Mouse (Mus musculus) liver, embryonic 11.5 days (tissue): ENCODE measurements around the gene Caps2. TPM values are rescaled to one million over a fixed set of nuclear protein-coding genes. Genes with fewer than 3 reads are reported as not detected.
"Not testable (repeated sequence)": the region's sequence is repeated elsewhere in the genome, so short reads cannot be mapped to it uniquely, and the experiment has no call there.

ENCODE experiments used
- ATAC-seq: fragments of 200-750 bp; cut with Nextera tagmentation; replicated peaks from 2 replicates; pipeline ENCODE4 v1.8.0; 2017; ENCODE audit warnings: moderate number of reproducible peaks, mild to moderate bottlenecking, moderate TSS enrichment, moderate library complexity; ENCODE audit not compliant: low FRiP score
- DNase-seq: peaks from one replicate; pipeline ENCODE4 v3.0.0-alpha.2; 2017; ENCODE audit warnings: low spot score
- H3K27ac ChIP-seq: fragments of 300-500 bp; sonication (generic); 2 replicates; pipeline ENCODE4 v1.5.1; 2014; ENCODE audit warnings: mild to moderate bottlenecking, low read depth, low read length, control low read depth
- H3K27me3 ChIP-seq: fragments of 300-500 bp; sonication (generic); replicated peaks from 2 replicates; pipeline ENCODE4 v1.6.1; 2014; ENCODE audit warnings: low read length, mixed read lengths; ENCODE audit not compliant: control insufficient read depth, insufficient read depth
- H3K36me3 ChIP-seq: fragments of 300-500 bp; sonication (generic); 2 replicates; pipeline ENCODE4 v1.6.1; 2014; ENCODE audit warnings: mild to moderate bottlenecking, low read length, moderate library complexity, mixed read lengths; ENCODE audit not compliant: control insufficient read depth, insufficient read depth
- H3K4me1 ChIP-seq: fragments of 300-500 bp; sonication (generic); replicated peaks from 2 replicates; pipeline ENCODE4 v1.6.1; 2014; ENCODE audit warnings: low read length, mixed read lengths; ENCODE audit not compliant: control insufficient read depth, insufficient read depth
- H3K4me2 ChIP-seq: fragments of 300-500 bp; sonication (generic); 2 replicates; pipeline ENCODE4 v1.6.1; 2014; ENCODE audit warnings: mild to moderate bottlenecking, control low read depth, moderate library complexity
- H3K4me3 ChIP-seq: fragments of 300-500 bp; sonication (generic); 2 replicates; pipeline ENCODE4 v1.5.1; 2014; ENCODE audit warnings: low read depth, low read length, control low read depth
- H3K9ac ChIP-seq: fragments of 300-500 bp; sonication (generic); 2 replicates; pipeline ENCODE4 v1.6.1; 2014; ENCODE audit warnings: low read depth, low read length, control low read depth
- H3K9me3 ChIP-seq: fragments of 300-500 bp; sonication (generic); 2 replicates; pipeline ENCODE4 v1.6.1; 2016; ENCODE audit warnings: low read length, inconsistent platforms, mixed read lengths; ENCODE audit not compliant: control insufficient read depth
- WGBS: fragments of 180-500 bp; shearing (Covaris S2); extraction: QIAGEN DNeasy Blood & Tissue Kit; methylation state at CpG from one replicate; pipeline ENCODE4 v1.1.7; 2014; 5-methylcytosine and 5-hydroxymethylcytosine counted together
- polyA plus RNA-seq: library from polyadenylated mRNA; unstranded; fragments of >200 nt; fragmentation: Nextera tagmentation; extraction: Ambion mirVana; gene quantifications from 2 replicates; pipeline ENCODE4 v1.2.1, GENCODE M21; 2014

Caps2 gene
- not detected in 2 replicates for polyA plus RNA-seq

DNA sequence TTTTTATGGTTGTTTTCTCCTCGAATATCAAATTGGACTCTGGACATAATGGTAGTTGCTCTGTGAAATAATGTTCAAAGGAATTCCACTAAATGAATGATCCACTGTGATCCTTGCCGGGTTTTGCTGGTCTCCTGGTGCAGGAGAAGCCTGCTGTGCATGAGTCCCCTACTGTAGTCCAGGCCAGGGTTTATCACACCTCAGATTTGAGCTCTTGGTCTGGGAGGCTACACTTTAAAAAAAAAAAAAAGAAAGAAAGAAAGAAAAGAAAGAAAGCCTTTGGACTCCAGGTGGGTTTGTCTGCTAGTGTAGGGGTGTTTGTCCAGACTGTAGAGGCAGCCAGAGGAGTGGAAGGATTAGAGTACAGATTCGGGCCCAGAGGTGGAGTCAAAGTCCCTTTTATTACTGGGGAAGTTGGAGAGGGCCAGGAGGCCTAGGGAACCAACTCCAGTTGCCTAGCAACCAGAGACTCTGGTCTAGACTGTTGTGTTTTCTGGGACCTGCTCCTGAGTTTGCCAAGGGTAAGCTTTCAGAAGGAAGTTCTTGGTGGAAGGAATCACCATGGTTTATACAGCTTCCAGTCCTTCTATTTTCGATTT lies at the start of gene Caps2:
Caps2 (plus strand) TSS at position 454 of the 599 bp plus-strand sequence.
- ATAC-seq (peak; percentile 54), DNase-seq (no peak)
- Histone ChIP-seq H3K9ac (no peak within 1 kb of the TSS), H3K36me3 (no peaks in the 10 kb centered on the region), H3K4me1 (no peaks in the 10 kb centered on the region), H3K4me3 (no peak within 1 kb of the TSS), H3K27ac (no peak within 1 kb of the TSS), H3K9me3 (no peaks in the 10 kb centered on the region), H3K4me2 (peak within 1 kb of the TSS; percentile 20), H3K27me3 (no peaks in the 10 kb centered on the region)
- WGBS, result 38% methylated on average over 4 of the region's 4 CpGs

DNA sequence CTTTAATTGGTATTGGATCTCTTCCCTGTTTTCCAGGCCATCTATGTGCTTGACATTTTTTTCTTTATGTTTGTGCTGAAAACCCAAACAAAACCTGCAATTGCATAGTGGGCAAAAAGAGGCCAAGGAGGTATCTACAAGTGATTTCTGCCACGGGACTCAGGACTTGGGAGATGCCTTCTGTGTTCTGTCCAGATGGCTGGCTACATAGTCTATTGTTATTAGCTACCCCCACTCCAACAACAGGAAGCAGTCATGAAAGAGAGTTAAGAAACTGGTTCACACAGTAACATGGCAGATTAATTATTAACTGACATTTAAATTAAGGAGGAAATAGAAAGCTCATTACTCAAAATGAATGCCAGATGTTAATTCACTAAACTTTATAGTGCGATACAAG lies 38.3 kb upstream of the Caps2 start:
- DNase-seq, H3K27me3 ChIP-seq, H3K4me2 ChIP-seq, H3K4me3 ChIP-seq, H3K9ac ChIP-seq, ATAC-seq, H3K27ac ChIP-seq, H3K9me3 ChIP-seq, H3K36me3 ChIP-seq, H3K4me1 ChIP-seq: not testable (repeated sequence)
- WGBS, result 71% methylated on average over 2 of the region's 2 CpGs

DNA sequence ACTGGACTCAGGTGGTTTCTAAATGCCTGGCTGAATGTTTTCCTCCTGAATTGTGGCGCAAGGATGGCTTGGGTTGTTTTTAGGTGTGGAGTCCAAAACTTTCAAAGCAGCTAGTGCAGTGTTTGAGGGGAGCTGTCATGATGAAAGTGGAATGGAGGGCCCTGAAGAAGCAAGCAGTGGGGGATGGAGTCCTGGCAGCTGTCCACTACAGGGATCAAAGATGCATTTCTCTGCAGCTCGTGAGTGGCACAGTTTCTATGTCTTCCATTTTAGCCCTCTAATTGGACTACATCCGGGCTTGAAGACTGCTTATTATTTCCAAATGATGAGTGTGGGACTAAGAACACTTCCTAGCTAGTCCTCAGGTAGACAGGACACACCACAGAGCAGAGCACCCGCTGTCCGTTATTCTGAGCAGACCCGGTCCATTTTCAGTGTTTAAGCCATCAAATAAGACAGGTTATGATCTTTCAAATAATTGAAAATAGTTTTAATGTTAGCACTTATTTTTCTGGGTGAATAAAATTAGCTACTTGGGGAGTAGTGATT lies 35.7 kb upstream of the Caps2 start:
- 81% methylated on average over 6 of the region's 6 CpGs for WGBS
- H3K36me3 ChIP-seq, ATAC-seq: not testable (repeated sequence)

DNA sequence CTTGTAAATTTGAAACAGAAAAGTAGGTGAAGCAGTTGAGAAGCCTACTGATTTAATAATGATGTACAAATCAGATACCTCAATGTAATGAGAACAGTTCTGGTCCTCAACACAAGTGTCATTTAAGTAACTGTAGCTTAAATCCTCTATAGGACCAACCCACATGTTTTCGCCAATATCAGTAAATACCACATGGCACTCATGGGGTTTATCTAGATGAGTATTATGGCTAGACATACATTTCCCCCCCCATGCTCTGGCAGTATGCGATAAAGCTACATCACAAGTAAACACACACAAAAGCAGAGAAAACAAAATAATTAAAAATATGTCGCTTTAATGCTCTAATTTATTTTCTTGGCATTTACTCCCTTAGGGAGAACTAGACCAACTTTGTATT lies 31.2 kb upstream of the Caps2 start:
- no peaks in the 10 kb centered on the region for H3K4me1 ChIP-seq
- H3K9ac ChIP-seq, result no peak overlapping the region
- no peak overlapping the region for H3K27ac ChIP-seq
- no peak for DNase-seq
- H3K27me3 ChIP-seq, result no peaks in the 10 kb centered on the region
- no peak for ATAC-seq
- no peaks in the 10 kb centered on the region for H3K36me3 ChIP-seq
- H3K4me3 ChIP-seq, result no peak overlapping the region
- 81% methylated on average over 3 of the region's 3 CpGs for WGBS
- H3K9me3 ChIP-seq, result no peaks in the 10 kb centered on the region
- no peak overlapping the region for H3K4me2 ChIP-seq

More for the DNA sequence above, 35.7 kb upstream of the Caps2 start:
- not testable (repeated sequence) for H3K27ac ChIP-seq, H3K27me3 ChIP-seq, DNase-seq, H3K9ac ChIP-seq, H3K9me3 ChIP-seq, H3K4me1 ChIP-seq, H3K4me3 ChIP-seq, H3K4me2 ChIP-seq

DNA sequence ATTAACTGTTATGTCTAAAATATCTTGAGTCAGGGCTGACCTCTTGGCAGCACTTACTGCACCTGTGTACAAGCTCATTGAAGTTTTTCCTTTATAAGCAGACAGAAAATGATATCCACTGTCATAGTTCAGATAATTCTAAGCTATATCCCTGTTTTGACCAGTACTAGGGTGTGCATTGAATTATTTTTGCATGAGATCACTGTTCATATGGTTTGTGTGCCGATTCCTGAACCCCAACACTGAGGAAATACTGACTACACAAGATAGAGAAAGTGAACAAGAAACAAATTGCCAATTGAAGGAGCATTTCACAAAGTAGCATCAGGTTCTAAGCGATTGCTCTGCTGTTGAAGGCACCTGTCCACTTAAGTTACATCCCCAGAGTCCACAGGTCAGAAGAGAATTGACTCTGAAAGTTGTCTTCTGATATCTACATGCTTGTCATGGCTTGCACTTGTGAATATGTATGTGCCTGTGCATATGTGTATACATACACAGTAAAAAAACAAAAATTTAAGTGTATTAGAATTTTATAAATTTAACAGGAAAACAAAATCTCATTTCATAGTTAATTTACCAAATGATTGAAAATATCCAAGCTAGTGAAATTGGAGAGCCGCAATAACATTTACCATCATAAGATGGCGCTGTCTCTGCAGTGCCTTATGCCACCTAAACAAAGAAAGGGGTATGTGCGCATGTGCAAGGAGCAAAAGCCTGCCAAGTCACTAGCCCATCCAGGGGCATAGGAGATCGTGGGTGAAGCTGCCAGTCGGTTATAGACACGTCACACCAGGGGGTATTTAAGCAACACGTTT lies 25.2 kb upstream of the Caps2 start:
- no peaks in the 10 kb centered on the region for H3K27me3 ChIP-seq
- H3K36me3 ChIP-seq, result no peaks in the 10 kb centered on the region
- peak overlapping the region; percentile 52 for H3K4me2 ChIP-seq
- peak; percentile 34 for DNase-seq
- H3K27ac ChIP-seq, result no peak overlapping the region
- no peaks in the 10 kb centered on the region for H3K9me3 ChIP-seq
- H3K4me1 ChIP-seq, result no peaks in the 10 kb centered on the region
- 20% methylated on average over 9 of the region's 9 CpGs for WGBS
- peak; percentile 80 for ATAC-seq
- no peak overlapping the region for H3K9ac ChIP-seq
- peak overlapping the region; percentile 28 for H3K4me3 ChIP-seq

DNA sequence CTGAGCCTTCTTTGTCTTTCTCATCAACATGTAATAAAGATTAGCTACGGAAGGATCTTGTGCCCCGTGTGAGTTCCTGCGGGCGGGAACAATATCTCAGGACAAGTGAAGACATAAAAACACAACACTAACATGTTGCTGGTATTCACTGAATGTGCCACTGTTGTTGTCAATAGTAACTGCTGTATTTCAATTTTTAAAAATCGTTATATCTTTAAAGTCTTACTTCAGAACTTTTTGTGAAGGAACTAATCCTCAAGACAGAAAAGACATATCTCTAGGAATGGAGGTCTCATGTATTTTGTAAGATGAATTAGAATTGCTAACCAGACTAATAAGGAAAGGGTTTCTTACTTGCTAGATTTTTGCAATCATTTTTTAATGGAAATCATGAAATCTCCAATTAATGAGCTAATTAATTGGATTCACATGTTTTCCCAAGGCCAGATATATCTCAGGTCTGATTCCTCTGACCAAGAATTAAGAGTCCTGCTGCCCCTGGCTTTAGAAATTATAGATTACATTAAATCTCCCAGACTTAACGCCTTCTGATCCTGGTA lies 24.5 kb upstream of the Caps2 start:
- WGBS, result 45% methylated on average over 6 of the region's 6 CpGs
- H3K4me1 ChIP-seq, result no peaks in the 10 kb centered on the region
- H3K36me3 ChIP-seq, result no peaks in the 10 kb centered on the region
- ATAC-seq (peak; percentile 42), DNase-seq (no peak)
- no peaks in the 10 kb centered on the region for H3K27me3 ChIP-seq
- peak overlapping the region; percentile 52 for H3K4me2 ChIP-seq
- no peak overlapping the region for H3K9ac ChIP-seq
- no peak overlapping the region for H3K27ac ChIP-seq
- peak overlapping the region; percentile 28 for H3K4me3 ChIP-seq
- no peaks in the 10 kb centered on the region for H3K9me3 ChIP-seq

DNA sequence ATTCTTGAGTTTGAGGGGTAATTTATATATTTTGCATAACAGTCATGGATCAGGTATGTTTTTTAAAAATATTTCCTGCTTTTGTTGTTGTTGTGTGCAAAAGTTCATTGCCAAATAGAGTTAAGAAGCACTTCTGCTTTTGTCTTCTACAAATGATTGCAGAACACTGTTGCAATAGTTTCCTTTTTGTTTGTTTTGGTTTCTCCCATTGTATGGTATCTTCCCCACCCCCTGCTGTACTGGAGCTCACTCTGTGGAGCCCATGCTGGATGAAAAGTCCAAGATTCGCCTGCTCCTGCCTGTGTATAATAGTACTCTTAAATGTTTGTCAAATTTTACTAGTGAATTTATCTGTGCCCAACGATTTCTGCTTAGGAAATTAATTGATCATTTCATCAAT lies 23.6 kb upstream of the Caps2 start:
- H3K27ac ChIP-seq, result no peak overlapping the region
- no peaks in the 10 kb centered on the region for H3K4me1 ChIP-seq
- no peaks in the 10 kb centered on the region for H3K27me3 ChIP-seq
- ATAC-seq, result no peak
- H3K4me2 ChIP-seq, result no peak overlapping the region
- H3K4me3 ChIP-seq, result no peak overlapping the region
- H3K9me3 ChIP-seq, result no peaks in the 10 kb centered on the region
- H3K9ac ChIP-seq, result no peak overlapping the region
- WGBS, result 48% methylated on average over 2 of the region's 2 CpGs
- H3K36me3 ChIP-seq, result no peaks in the 10 kb centered on the region
- DNase-seq, result no peak

DNA sequence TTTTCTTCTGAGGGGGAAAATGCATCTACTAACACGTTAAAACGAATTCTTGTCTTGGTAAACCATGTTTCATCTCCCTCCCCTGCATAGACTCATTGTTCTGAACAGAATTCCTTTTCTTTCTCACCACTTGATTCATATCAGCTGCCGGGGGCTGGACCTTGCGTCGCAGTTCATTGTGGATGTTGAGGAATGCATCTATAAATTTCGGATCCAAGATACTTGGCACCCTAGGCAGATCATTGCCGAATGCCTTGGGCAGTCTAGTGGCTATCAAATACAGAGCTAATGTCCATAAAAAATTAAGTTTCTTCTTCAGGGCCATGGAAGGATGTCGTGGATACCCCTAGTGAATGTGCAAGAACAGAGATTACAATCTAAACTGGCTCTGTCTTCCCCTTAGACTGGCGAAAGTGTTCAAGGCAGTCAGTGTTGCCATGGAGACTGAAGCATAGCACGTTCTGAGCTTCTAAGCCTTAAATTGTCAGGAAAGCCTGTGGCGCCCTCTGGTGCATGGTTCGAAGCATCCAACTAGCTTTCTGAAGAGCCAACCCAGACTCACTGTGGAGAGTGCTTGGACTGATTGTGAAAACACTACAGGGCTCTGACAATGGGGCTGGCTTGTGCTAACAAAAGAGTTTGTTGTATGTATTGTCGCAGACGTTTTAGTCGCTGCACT lies 3.4 kb upstream of the Caps2 start, which contains the start of gene Glipr1l3:
Glipr1l3 (minus strand) TSS at position 446 of the 679 bp plus-strand sequence.
- DNase-seq, result peak; percentile 60
- H3K4me3 ChIP-seq, H3K4me1 ChIP-seq, H3K27ac ChIP-seq, H3K9me3 ChIP-seq, H3K36me3 ChIP-seq, H3K9ac ChIP-seq, H3K4me2 ChIP-seq, H3K27me3 ChIP-seq: not testable (repeated sequence)
- WGBS, result 30% methylated on average over 15 of the region's 15 CpGs
- peak; percentile 73 for ATAC-seq
